Mouse (Mus musculus): ENCODE data around the gene Fasn.

DNA sequence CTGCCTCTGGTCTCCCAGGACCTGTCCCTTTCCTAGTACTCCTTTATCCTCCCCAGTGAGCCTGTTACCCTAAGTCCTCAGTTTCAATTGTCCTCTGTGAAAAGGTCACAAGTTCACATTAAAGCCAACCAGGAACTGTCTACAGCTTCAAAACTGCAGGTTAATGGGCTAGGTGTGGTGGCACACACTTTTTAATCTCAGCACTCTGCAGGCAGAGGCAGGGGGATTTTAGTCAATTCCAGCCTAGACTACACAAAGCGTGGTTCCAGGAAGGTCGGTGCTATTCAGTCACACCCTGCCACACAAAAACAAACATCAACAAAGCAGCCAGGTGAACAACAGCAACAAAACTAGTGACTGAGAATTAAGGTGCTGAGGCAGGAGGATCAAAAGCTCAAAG, 27.2 kb upstream of the Fasn start:
- TF ChIP-seq CTCF (IDR thresholded peaks at IDR 0.05; ENCODE audit: low read depth) (no peak), EP300 (optimal IDR thresholded peaks at IDR 0.05) (no peak)

All from stomach, postnatal 0 days (tissue).